Mouse (Mus musculus) adrenal gland, postnatal 25 days (tissue): ENCODE data around the gene Pik3r1. TPM values are rescaled to one million over a fixed set of nuclear protein-coding genes. Genes with fewer than 3 reads are reported as not detected.

ENCODE experiments used
- DNase-seq: peaks from one replicate; pipeline ENCODE4 v3.0.0; 2021; ENCODE audit warnings: mixed read lengths
- total RNA-seq: library from RNA; stranded (reverse); gene quantifications from 2 replicates; pipeline ENCODE4 v1.2.3, GENCODE M21; 2021

Pik3r1 gene
- total RNA-seq, 1 experiment from 2014 or later = 193 TPM

- DNase-seq = no peak
Observed at GRCm38 (mm10) chr13:101678984-101679383, 89.0 kb downstream of the Pik3r1 start.

GRCm38 (mm10) chr13:101678036-101678435, 90.0 kb downstream of the Pik3r1 start:
- no peak for DNase-seq

GRCm38 (mm10) chr13:101673876-101674275, 94.1 kb downstream of the Pik3r1 start:
- no peak for DNase-seq

GRCm38 (mm10) chr13:101668859-101669258, 99.2 kb downstream of the Pik3r1 start:
- DNase-seq = no peak

- DNase-seq = no peak
Observed at GRCm38 (mm10) chr13:101664010-101664409, 104.0 kb downstream of the Pik3r1 start.

- no peak for DNase-seq
Observed at GRCm38 (mm10) chr13:101662900-101663299, 105.1 kb downstream of the Pik3r1 start.

GRCm38 (mm10) chr13:101661567-101661966, 106.5 kb downstream of the Pik3r1 start:
- DNase-seq = no peak

GRCm38 (mm10) chr13:101660187-101660586, 107.8 kb downstream of the Pik3r1 start:
- DNase-seq = no peak

GRCm38 (mm10) chr13:101652131-101652530, 115.9 kb downstream of the Pik3r1 start:
- DNase-seq = no peak

- no peak for DNase-seq
Observed at GRCm38 (mm10) chr13:101641632-101642031, 126.4 kb downstream of the Pik3r1 start.

GRCm38 (mm10) chr13:101635837-101636236, 132.2 kb downstream of the Pik3r1 start:
- no peak for DNase-seq

GRCm38 (mm10) chr13:101634420-101634819, 133.6 kb downstream of the Pik3r1 start:
- DNase-seq = no peak

GRCm38 (mm10) chr13:101633620-101634019, 134.4 kb downstream of the Pik3r1 start:
- no peak for DNase-seq

GRCm38 (mm10) chr13:101632771-101633170, 135.2 kb downstream of the Pik3r1 start:
- DNase-seq = peak; percentile 46

GRCm38 (mm10) chr13:101631561-101631960, 136.5 kb downstream of the Pik3r1 start:
- no peak for DNase-seq
